Mouse (Mus musculus) C3H10T1/2 (cell line): ENCODE measurements around the gene Rere. TPM values are rescaled to one million over a fixed set of nuclear protein-coding genes. Genes with fewer than 3 reads are reported as not detected.

ENCODE experiments used
- polyA plus RNA-seq, 2 experiments: library from polyadenylated mRNA; unstranded; fragments of >200 nt; fragmentation: generic; extraction: Trizol; gene quantifications; one replicate each; pipeline ENCODE4 v1.2.1; 2012; ENCODE audit warnings: missing spikeins in 2 of 2

Gene Rere
- polyA plus RNA-seq: 10 to 100 TPM in 1 of 2 experiments, 1 to 10 TPM in 1; 7.0 to 34.4 TPM

DNA sequence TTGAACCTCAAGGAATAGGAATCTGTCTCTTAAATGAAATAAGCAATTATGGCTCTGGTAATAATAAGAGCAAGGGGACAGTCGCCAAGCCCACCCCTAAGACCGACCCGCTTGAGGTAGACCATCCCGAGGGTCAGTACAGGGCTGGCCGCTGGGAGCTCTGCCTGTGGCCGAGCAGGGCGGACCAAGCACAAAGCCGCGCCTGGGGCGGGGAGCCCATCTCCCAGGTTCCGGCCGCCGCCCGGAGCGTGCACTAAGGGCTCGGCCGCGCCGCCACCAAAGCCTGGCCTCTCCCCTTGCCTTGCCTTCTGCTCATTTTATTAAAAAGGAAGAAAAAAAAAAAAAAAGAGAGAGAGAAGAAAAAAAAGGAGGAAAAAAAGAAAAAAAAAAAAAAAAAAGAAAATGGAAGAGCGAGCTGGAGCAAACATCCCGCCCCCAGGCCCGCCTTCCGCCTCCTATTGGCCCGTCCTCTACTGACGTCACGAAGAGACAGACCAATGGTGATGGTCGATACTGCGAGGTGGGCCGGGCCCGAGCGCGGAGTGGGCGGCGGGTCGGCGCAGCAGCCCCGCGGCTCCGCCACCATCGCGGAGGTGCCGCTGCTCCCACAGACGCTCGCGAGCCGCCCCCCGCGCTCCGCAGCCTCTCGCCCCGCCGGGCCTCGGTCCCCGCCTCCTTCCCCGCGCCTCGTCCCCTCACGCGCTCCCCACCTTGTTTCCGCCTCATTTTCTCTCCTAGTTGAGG, at the start of gene Rere:
Rere (plus strand) TSS at position 629 of the 744 bp plus-strand sequence.

DNA sequence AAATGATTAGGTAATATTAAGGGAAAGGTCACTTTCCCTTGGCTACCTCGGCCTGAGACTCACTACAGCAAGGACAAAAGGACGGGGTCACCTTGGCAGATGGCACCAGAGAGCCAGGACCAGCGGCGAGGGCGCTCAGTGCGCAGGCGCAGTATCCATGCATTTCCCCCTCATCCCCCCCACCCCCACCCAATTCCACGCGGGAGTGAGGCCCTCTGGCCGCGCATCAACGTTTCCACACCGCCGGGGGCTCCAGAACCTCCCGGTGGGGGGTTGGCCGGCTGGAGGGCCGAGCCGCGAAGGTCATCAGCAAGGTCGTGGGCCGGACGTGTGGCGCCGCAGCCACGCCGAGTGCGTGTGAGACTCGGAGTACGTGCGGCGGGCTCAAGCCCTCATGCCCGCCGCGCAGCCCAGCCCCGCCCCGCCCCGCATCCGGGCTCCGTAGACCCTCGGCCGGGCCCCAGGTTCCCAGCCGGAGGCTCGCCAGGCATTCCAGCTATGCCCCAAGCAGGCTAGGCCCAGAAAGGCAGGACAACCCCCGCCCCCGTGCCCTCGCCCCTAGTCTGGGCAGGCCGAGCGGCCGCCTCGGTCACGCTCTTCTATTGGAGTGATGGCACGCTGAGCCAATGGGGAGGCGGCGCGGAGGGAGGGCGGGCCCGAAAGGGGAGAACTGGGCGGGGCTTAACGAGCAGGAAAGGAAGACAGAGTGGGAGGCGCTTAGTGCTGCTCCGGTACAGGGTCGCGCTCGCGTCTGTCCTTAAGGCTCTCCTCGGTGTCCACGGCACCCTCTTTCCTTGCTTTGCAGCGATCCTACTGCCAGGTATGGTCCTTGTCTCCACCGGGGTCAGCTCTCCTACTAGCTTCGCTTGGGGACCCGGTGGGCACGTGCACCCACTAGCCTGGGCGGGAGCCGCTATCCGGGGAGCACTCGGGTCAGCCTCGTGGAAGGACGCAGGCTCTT, 44.6 kb upstream of the Rere start, which contains the start of gene Eno1:
Eno1 (plus strand) TSS at position 201 of the 961 bp plus-strand sequence.

DNA sequence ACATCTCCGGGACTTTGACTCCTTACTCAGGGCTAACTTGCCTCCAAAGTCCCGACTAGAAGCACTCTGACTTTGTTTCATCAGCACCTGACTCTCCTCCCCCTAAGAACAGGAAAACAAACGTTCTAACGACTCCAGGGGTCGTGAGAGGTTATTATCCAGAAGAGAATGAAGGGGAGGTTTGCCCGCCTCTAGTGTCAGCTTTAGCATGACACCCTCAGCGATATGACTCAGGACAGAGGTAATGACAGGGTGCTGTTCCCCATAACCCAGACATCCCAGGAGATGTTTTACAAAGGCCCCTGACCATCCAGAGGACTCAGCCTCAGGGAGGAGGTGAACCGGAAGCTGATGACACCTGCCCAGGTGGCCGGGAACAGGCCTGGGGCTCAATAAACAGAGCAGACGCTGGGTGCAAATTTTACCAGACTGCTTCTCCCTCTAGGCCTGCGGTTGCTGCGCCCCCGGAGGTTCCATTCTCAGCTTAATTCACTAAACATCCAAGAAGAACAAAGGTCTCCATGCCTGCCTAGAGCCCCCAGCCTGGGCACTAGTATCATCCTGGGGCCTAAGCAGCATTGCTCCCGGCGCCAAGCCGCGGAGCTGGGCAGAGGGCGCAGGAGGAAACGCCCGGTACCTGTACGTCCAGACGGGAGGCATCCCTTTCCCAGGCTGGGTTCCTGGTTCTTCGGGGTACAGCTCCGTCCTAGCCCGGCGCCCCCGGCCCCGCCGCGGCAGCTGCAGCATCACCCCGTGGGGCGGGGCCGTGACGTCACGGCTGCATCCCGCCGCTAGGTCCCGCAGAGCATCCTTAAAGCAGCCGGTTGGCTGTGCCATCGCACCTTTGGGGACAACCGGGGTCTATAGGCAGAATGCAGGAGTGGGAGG, 370.2 kb downstream of the Rere start, which contains the start of gene Slc45a1:
Slc45a1 (minus strand) TSS at position 785 of the 888 bp plus-strand sequence.

Other genes with a start within 250 kb of the Rere start
- gene Gpr157, start 194.3 kb upstream of the Rere start, polyA plus RNA-seq: under 1 TPM; 0.15 to 0.71 TPM
- under 1 TPM; 0.01 to 0.05 TPM for gene Slc2a5, start 162.4 kb upstream of the Rere start, polyA plus RNA-seq
- under 1 TPM in 1 of 2 experiments, not detected in 1; 0.05 TPM for gene Slc2a7, start 132.7 kb upstream of the Rere start, polyA plus RNA-seq
- under 1 TPM; 0.01 to 0.05 TPM for gene Car6, start 80.3 kb upstream of the Rere start, polyA plus RNA-seq
- gene Eno1, start 44.9 kb upstream of the Rere start, polyA plus RNA-seq: 1,000 to 10,000 TPM in 1 of 2 experiments, 100 to 1,000 TPM in 1; 443 to 2,128 TPM